Mouse (Mus musculus) hindbrain, embryonic 13.5 days (tissue): ENCODE results near the gene Fbxo27. TPM values are rescaled to one million over a fixed set of nuclear protein-coding genes. Genes with fewer than 3 reads are reported as not detected.
A peak's percentile ranks its signal among the peaks of the same experiment; 100 is the strongest.
"Not testable (repeated sequence)": the region's sequence is repeated elsewhere in the genome, so short reads cannot be mapped to it uniquely, and the experiment has no call there.

ENCODE experiments used
- ATAC-seq: fragments of 200-750 bp; cut with Nextera tagmentation; 2 replicates; pipeline ENCODE4 v1.8.0; 2017; ENCODE audit warnings: moderate TSS enrichment; ENCODE audit not compliant: low FRiP score
- H3K27ac ChIP-seq: fragments of 300-500 bp; sonication (generic); 2 replicates; pipeline ENCODE4 v1.5.1; 2015; ENCODE audit warnings: inconsistent platforms, mild to moderate bottlenecking, moderate library complexity
- H3K27me3 ChIP-seq: fragments of 300-500 bp; sonication (generic); 2 replicates; pipeline ENCODE4 v1.6.1; 2015; ENCODE audit warnings: mild to moderate bottlenecking, inconsistent platforms
- H3K36me3 ChIP-seq: fragments of 300-500 bp; sonication (generic); 2 replicates; pipeline ENCODE4 v1.6.1; 2015; ENCODE audit warnings: mild to moderate bottlenecking, inconsistent platforms
- H3K4me1 ChIP-seq: fragments of 300-500 bp; sonication (generic); replicated peaks from 2 replicates; pipeline ENCODE4 v1.6.1; 2015; ENCODE audit warnings: inconsistent platforms
- H3K4me2 ChIP-seq: fragments of 300-500 bp; sonication (generic); 2 replicates; pipeline ENCODE4 v1.6.1; 2015; ENCODE audit warnings: inconsistent platforms, mild to moderate bottlenecking, moderate library complexity
- H3K4me3 ChIP-seq: fragments of 300-500 bp; sonication (generic); 2 replicates; pipeline ENCODE4 v1.5.1; 2015; ENCODE audit warnings: mild to moderate bottlenecking, inconsistent platforms
- H3K9ac ChIP-seq: fragments of 300-500 bp; sonication (generic); 2 replicates; pipeline ENCODE4 v1.6.1; 2015; ENCODE audit warnings: mild to moderate bottlenecking, inconsistent platforms
- H3K9me3 ChIP-seq: fragments of 300-500 bp; sonication (generic); 2 replicates; pipeline ENCODE4 v1.6.1; 2016; ENCODE audit warnings: inconsistent platforms
- WGBS: fragments of 180-500 bp; shearing (Covaris S2); methylation state at CpG from one replicate; pipeline ENCODE4 v1.1.7; 2015; 5-methylcytosine and 5-hydroxymethylcytosine counted together
- polyA plus RNA-seq: library from polyadenylated mRNA; unstranded; fragments of >200 nt; fragmentation: Nextera tagmentation; extraction: Ambion mirVana; gene quantifications from 2 replicates; pipeline ENCODE4 v1.2.1, GENCODE M21; 2015

The Fbxo27 gene
- polyA plus RNA-seq, 1 experiment from 2014 or later, result 7.0 TPM

- no peak for ATAC-seq
- Histone ChIP-seq H3K4me2 (no peak overlapping the region), H3K9ac (no peak overlapping the region), H3K4me1 (no peaks in the 10 kb centered on the region), H3K27me3 (no peaks in the 10 kb centered on the region), H3K27ac (no peak overlapping the region), H3K4me3 (no peak overlapping the region), H3K36me3 (no peaks in the 10 kb centered on the region), H3K9me3 (no peaks in the 10 kb centered on the region)
- 89% methylated on average over 13 of the region's 13 CpGs for WGBS
Observed at GRCm38 (mm10) chr7:28676811-28677541, 15.7 kb upstream of the Fbxo27 start.

- H3K27me3 ChIP-seq, result no peaks in the 10 kb centered on the region
- no peak overlapping the region for H3K9ac ChIP-seq
- H3K36me3 ChIP-seq, result no peaks in the 10 kb centered on the region
- 87% methylated on average over 8 of the region's 8 CpGs for WGBS
- no peaks in the 10 kb centered on the region for H3K4me1 ChIP-seq
- no peak overlapping the region for H3K4me3 ChIP-seq
- no peak for ATAC-seq
- H3K9me3 ChIP-seq, result no peaks in the 10 kb centered on the region
- no peak overlapping the region for H3K27ac ChIP-seq
- H3K4me2 ChIP-seq, result no peak overlapping the region
Observed at GRCm38 (mm10) chr7:28677624-28678023, 15.0 kb upstream of the Fbxo27 start.

DNA sequence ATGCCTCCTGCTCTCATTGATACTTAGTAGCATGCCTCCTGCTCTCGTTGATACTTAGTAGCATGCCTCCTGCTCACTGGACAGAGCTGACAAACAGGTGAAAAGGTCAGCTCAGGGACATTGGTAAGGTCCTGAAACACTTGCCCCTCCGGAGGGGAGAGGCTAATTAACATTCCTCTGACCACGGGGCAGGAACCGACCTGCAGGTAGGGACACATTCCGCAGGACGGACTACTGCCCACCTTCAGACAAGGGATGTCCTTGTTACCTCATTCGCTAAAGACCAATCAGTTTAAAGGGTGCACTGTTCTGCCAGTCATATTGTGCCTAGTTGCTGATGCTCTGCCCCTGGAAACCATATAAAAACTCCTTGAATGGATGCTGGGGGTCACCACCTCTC is 1.6 kb upstream of the Fbxo27 start:
- H3K4me1 ChIP-seq, result peaks cover 17% of the 10 kb centered on the region

DNA sequence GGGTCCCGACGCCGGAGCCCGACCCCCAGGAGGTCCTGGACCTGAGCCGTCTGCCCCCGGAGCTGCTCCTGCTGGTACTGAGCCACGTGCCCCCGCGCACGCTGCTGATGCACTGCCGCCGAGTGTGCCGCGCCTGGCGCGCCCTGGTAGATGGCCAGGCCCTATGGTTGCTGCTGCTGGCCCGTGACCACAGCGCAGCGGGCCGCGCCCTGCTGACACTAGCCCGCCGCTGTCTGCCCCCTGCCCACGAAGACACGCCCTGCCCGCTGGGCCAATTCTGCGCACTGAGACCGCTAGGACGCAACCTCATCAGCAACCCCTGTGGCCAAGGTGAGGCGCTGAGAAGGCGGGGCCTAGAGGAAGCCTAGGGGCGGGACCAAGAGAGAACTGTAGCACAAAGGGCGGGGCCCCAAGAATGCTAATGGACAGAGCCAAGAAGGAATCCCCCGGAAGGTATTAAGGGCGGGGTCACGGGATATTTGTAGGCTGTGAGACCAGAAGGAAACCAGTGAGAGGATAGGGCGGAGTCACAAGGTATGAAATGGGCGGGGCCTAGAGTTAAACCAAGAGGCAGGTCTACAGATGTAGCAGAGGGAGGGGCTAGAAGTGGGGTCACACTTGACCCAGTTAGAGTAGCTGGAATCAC is 795 bp downstream of the Fbxo27 start:
- Histone ChIP-seq H3K4me1 (peaks cover 17% of the 10 kb centered on the region), H3K9ac (peak overlapping the region; percentile 77), H3K9me3 (no peaks in the 10 kb centered on the region), H3K36me3 (no peaks in the 10 kb centered on the region), H3K4me2 (peak overlapping the region; percentile 88), H3K27ac (no peak overlapping the region; the same call in 1 of the 2 replicates), H3K27me3 (peaks cover 32% of the 10 kb centered on the region), H3K4me3 (peak overlapping the region; percentile 61)
- peak; percentile 90 for ATAC-seq
- WGBS, result under 1% methylated on average over 32 of the region's 38 CpGs

More for the DNA sequence above, 1.6 kb upstream of the Fbxo27 start:
- no peak overlapping the region for H3K9ac ChIP-seq
- H3K36me3 ChIP-seq, result no peaks in the 10 kb centered on the region
- H3K27me3 ChIP-seq, result peaks cover 32% of the 10 kb centered on the region
- ATAC-seq, result no peak
- no peak overlapping the region for H3K27ac ChIP-seq
- no peak overlapping the region for H3K4me2 ChIP-seq
- H3K9me3 ChIP-seq, result no peaks in the 10 kb centered on the region
- H3K4me3 ChIP-seq, result no peak overlapping the region
- WGBS, result 83% methylated on average over 7 of the region's 7 CpGs

GRCm38 (mm10) chr7:28694423-28694822 is 1.8 kb downstream of the Fbxo27 start:
- Histone ChIP-seq H3K27me3 (peaks cover 32% of the 10 kb centered on the region), H3K9ac (no peak overlapping the region), H3K4me1 (peaks cover 17% of the 10 kb centered on the region), H3K9me3 (no peaks in the 10 kb centered on the region), H3K27ac (no peak overlapping the region), H3K4me3 (0 out of 2 replicates have a peak overlapping the region, but pooled peaks have one; percentile 61), H3K4me2 (no peak overlapping the region), H3K36me3 (no peaks in the 10 kb centered on the region)
- WGBS, result 18% methylated on average over 14 of the region's 14 CpGs
- no peak for ATAC-seq

DNA sequence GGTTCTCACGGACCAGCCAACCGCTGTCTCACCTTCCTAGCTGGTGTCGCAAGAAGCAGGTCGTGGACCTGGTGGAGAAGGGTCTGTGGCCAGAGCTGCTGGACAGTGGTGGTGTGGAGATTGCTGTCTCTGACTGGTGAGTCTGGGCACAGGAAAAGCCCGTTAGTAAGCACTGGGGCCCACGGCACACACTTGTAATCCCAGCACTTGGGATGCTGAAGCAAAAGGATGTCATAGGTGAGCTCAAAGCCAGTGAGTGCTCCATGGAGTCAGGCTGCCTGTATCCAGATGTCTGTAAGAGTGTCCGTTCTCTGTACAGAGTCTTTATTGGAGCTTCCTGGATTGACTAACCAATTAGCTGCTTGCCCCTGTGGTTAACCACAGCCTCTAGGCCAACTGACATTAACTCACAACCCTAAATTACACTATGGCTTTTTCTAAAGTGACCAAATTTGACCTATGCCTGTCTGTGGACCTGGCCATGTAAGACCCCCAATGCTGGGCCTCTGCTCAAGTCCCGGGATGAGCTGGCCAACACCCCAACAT is 2.4 kb downstream of the Fbxo27 start:
- H3K27ac ChIP-seq, result no peak overlapping the region
- H3K4me3 ChIP-seq, result no peak overlapping the region
- no peak overlapping the region for H3K4me2 ChIP-seq
- no peak for ATAC-seq
- H3K9ac ChIP-seq, result no peak overlapping the region
- H3K4me1 ChIP-seq, result peaks cover 17% of the 10 kb centered on the region
- WGBS, result 53% methylated on average over 8 of the region's 8 CpGs
- H3K36me3 ChIP-seq, result 0 out of 2 replicates have a peak, but pooled peaks cover 5% of the 10 kb centered on the region
- H3K27me3 ChIP-seq, result peaks cover 32% of the 10 kb centered on the region
- H3K9me3 ChIP-seq, result no peaks in the 10 kb centered on the region

DNA sequence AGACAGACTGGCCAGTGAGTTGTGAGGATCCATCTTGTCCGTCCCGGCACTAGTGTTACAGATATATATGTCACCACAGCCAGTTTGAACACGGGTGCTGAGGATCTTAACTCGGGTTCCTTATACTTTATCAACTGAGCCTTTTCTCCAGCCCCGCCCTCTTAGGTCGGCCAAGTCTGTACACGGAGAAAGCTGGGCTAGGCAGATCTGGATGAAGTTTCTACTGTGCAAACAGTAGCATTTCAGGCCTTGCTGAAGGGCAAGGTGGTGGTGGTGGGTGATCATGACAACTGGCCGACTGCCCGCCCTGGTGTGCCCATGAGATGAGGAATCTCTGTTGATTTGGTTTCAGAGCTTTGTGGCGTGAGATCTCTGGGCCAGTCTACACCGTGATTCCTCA is 4.6 kb downstream of the Fbxo27 start:
- ATAC-seq, result no peak
- H3K4me3 ChIP-seq, result no peak overlapping the region
- no peak overlapping the region for H3K9ac ChIP-seq
- H3K27ac ChIP-seq, result no peak overlapping the region
- H3K9me3 ChIP-seq, result peaks cover 8% of the 10 kb centered on the region; the same call in 1 of the 2 replicates
- peaks cover 17% of the 10 kb centered on the region for H3K4me1 ChIP-seq
- WGBS, result 92% methylated on average over 11 of the region's 11 CpGs
- 0 out of 2 replicates have a peak, but pooled peaks cover 10% of the 10 kb centered on the region for H3K36me3 ChIP-seq
- H3K4me2 ChIP-seq, result no peak overlapping the region
- H3K27me3 ChIP-seq, result peaks cover 30% of the 10 kb centered on the region

GRCm38 (mm10) chr7:28700269-28700668 is 7.6 kb downstream of the Fbxo27 start:
- no peak for ATAC-seq

DNA sequence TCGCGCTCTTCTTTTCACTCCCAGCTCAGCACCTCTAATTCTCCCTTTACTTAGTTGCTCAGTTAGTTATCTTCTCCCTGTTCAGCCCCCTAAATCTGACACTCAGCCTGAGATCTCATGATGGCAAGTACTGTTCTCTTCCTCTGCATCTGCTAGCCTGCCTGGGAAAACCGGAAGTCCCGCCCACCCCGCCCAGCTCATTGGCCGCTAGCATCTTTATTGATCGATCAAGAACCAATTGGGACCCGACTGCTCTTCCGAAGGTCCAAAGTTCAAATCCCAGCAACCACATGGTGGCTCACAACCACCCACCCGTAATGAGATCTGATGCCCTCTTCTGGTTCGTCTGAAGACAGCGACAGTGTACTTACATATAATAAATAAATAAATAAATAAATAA is 8.7 kb downstream of the Fbxo27 start:
- whole genome bisulfite sequencing, result 93% methylated on average over 12 of the region's 12 CpGs
- not testable (repeated sequence) for H3K4me2 ChIP-seq

More at GRCm38 (mm10) chr7:28700269-28700668, 7.6 kb downstream of the Fbxo27 start:
- Histone ChIP-seq H3K27ac (no peak overlapping the region), H3K9me3 (peaks cover 8% of the 10 kb centered on the region; the same call in 1 of the 2 replicates), H3K4me1 (no peaks in the 10 kb centered on the region), H3K4me3 (no peak overlapping the region), H3K4me2 (no peak overlapping the region), H3K9ac (no peak overlapping the region), H3K36me3 (0 out of 2 replicates have a peak, but pooled peaks cover 10% of the 10 kb centered on the region), H3K27me3 (peaks cover 1% of the 10 kb centered on the region; the same call in 1 of the 2 replicates)
- WGBS, result 95% methylated on average over 4 of the region's 4 CpGs

GRCm38 (mm10) chr7:28702601-28703143 is 10.0 kb downstream of the Fbxo27 start:
- no peak overlapping the region for H3K27ac ChIP-seq
- H3K27me3 ChIP-seq, result no peaks in the 10 kb centered on the region
- no peaks in the 10 kb centered on the region for H3K4me1 ChIP-seq
- H3K4me2 ChIP-seq, result no peak overlapping the region
- H3K4me3 ChIP-seq, result no peak overlapping the region
- no peak for ATAC-seq
- peaks cover 8% of the 10 kb centered on the region; the same call in 1 of the 2 replicates for H3K9me3 ChIP-seq
- 75% methylated on average over 9 of the region's 9 CpGs for WGBS
- no peak overlapping the region for H3K9ac ChIP-seq
- 0 out of 2 replicates have a peak, but pooled peaks cover 10% of the 10 kb centered on the region for H3K36me3 ChIP-seq

More for the DNA sequence above, 8.7 kb downstream of the Fbxo27 start:
- H3K9me3 ChIP-seq, H3K27ac ChIP-seq, H3K4me3 ChIP-seq, ATAC-seq, H3K36me3 ChIP-seq, H3K9ac ChIP-seq, H3K27me3 ChIP-seq, H3K4me1 ChIP-seq: not testable (repeated sequence)

DNA sequence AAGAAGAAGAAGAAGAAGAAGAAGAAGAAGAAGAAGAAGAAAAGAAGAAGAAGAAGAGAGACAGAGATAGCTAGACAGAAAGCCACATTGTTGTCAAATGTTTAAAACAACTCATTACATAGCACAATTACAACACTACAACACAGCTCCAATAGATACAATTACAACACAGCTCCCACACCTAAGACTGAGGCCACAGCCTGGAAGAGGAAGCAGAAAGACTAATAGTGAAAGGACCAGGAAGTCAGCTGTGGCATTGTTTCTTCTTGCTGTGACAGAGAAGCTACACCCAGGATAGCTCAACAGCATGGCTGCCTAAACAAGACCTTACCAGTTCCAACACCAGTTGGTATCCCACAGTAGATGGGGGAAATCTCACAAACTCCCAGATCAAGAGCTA is 16.8 kb downstream of the Fbxo27 start:
- no peak overlapping the region for H3K4me3 ChIP-seq
- no peak for ATAC-seq
- H3K27me3 ChIP-seq, result no peaks in the 10 kb centered on the region
- H3K9me3 ChIP-seq, result no peaks in the 10 kb centered on the region
- H3K27ac ChIP-seq, result no peak overlapping the region
- no peak overlapping the region for H3K4me2 ChIP-seq
- H3K36me3 ChIP-seq, result no peaks in the 10 kb centered on the region
- no peaks in the 10 kb centered on the region for H3K4me1 ChIP-seq
- H3K9ac ChIP-seq, result no peak overlapping the region

GRCm38 (mm10) chr7:28710962-28711361 is 18.3 kb downstream of the Fbxo27 start:
- H3K4me1 ChIP-seq, result no peaks in the 10 kb centered on the region
- no peaks in the 10 kb centered on the region for H3K36me3 ChIP-seq
- 70% methylated on average over 3 of the region's 3 CpGs for WGBS
- no peak overlapping the region for H3K9ac ChIP-seq
- ATAC-seq, result no peak
- H3K27ac ChIP-seq, result no peak overlapping the region
- H3K27me3 ChIP-seq, result no peaks in the 10 kb centered on the region
- no peak overlapping the region for H3K4me2 ChIP-seq
- H3K9me3 ChIP-seq, result no peaks in the 10 kb centered on the region
- no peak overlapping the region for H3K4me3 ChIP-seq
